Mouse (Mus musculus): ENCODE measurements around the gene 4930426L09Rik.

4930426L09Rik gene

DNA sequence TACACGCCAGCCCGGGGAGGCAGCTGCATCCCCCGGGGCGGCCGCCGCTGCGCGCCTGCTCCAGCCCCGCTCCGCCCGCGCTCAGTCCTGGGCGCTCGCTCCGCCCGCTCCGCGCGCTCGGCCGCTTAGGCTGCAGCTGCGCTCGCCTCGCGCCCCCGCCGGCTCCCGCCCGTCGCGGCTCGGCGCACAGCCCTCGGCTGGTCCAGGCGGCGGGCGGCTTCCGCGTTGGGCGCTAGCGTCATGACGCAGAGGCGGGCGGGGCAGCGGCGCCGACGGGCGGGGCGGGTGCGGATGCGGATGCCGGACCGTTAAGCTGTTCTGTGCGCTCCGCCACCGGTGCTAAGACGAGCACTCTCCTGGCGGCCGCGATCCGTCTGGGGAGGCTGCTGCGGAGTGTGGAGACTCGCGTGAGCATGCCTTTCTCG is at the start of gene 4930426L09Rik, which contains the start of gene Pip4k2a:
Gene 4930426L09Rik, plus strand, starts transcription at position 290 of the 425 bp plus-strand sequence.
Gene Pip4k2a, minus strand, starts transcription at position 73 of the 425 bp plus-strand sequence.
- DNase-seq, result peak; percentile 95

DNA sequence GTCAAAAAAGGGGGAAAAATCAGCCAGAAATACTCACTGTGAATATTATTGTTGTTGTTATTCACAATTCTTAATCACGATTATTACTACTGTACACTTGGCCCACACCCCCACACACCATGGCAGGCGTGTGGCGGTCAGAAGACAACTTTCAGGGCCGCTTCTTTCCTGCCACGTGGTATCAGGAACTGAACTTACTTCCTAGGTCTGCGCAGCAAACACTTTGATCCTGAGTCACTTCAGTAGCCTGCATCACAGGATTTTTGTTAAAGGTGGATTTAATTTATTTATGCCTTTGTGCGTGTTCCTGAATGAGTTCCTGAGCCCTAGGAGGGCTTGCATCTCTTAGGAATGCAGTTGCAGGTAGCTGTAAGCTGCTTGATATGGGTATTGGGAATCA is 49.4 kb upstream of the 4930426L09Rik start:
- peak; percentile 29 for DNase-seq

DNA sequence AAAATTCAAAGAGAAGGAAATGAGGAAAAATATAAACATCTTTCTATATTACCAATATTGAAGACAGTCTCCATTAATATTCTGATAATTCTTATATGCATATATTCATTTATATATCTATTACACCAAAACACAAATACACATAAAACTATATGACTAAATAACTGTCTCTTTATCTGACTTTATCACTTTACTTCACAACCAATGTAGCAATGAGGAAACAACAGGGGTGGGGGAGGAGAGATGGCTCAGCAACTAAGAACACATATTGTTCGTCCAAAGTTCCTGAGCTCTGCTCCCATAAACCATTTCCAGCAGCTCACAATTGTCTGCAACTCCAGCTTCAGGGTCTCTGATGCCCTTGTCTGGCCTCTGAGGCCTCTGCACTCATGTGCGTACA is 47.4 kb upstream of the 4930426L09Rik start:
- DNase-seq, result no peak

DNA sequence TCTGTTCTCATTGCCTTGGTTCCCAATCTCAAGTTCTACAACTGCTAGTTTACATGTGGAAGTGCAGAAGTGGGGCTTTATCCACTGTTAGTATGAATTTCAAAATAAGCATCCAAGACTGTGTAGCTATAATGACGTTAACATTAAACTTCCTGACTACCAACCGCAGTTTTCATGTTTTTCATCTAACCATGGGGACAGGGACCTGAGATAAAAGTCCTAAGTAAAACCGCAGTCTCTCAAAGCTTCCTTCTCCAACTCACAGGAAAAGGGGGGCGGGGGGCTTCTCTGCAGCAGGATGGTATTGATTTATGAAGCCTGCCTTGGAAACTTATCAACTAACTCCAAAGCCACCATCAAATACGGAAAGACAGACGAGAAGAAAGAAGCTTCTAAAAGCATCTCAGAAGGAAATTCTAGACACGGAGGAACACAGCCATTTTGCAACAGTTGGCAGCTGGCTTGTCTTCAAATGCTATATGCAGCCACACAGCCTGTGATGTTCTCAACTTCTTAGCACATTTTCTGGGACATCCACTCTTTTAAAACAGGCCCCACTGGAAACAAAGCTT is 46.0 kb upstream of the 4930426L09Rik start:
- peak; percentile 49 for DNase-seq

DNA sequence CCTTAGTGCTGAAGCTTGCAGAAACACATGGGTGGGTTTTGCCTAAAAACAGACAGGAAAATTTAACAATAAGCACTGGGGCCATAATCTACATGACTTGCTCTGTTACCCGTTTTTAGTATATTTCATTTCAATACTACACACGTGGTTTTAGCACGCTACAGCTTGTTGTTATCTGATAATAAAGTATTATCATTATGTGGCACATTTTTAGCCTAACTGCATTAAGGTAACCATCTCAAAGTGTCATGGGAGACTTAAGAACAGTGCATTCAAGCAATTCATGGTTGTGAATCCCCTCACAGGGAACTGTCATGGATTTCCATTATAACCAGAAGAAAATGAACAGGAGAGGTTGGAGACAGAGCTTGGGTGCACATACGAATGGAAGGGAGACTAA is 43.7 kb upstream of the 4930426L09Rik start:
- no peak for DNase-seq

DNA sequence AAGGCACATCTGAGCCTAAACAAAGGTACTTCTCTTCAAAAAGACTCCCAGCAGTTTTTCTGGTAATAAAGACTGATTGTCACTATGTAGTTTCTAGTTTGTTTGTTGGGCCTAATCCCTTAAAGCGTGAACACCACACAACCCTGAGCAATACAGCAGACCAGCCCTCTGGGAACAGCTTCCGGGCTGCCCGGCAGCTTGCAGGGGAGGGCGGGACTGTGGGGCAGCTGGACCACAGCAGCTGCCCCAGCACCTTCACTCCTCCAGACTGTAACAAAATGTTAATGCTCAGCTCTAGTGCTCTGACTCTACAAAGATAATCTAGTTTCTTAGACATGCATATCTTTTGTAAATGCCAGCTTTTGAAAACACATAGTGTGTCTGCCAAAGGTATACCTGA is 43.1 kb upstream of the 4930426L09Rik start:
- DNase-seq, result no peak

DNA sequence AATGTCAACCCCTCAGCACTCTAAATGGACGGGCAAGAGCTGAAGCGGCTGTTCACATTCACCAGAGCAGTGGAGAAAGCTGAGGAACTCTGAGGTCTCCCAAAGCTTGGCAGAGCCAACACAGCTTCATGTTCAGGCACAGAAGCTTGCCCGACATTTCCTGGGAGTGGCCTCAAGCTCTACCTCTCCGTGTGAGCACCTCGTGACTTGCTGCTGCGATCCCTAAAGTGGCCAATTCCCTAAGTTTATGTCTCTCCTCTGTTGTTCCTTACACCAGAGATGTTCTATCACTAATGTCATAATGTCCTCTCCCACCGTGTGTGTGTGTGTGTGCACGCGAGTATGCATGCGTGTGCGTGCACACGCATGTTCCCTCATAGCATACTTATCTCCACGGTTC is 42.5 kb upstream of the 4930426L09Rik start:
- DNase-seq, result no peak

DNA sequence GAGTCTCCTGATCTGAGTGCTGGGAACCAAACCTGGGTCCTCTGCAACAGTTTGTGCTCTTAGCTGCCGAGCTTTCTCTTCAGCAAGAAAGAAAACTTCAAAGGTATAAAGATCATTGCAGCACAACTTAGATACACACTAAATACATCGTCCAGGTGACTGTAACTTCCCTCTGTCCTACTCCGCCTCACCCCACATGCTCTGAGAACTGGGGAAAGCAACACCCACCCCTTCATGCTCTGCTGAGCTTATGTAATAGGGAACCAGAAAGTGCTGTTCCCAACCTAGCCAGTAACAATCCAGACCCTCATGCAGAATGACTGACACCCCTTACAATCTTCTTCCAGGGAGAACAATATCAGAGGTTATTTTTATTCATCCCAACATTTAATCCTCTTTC is 41.7 kb upstream of the 4930426L09Rik start:
- no peak for DNase-seq

DNA sequence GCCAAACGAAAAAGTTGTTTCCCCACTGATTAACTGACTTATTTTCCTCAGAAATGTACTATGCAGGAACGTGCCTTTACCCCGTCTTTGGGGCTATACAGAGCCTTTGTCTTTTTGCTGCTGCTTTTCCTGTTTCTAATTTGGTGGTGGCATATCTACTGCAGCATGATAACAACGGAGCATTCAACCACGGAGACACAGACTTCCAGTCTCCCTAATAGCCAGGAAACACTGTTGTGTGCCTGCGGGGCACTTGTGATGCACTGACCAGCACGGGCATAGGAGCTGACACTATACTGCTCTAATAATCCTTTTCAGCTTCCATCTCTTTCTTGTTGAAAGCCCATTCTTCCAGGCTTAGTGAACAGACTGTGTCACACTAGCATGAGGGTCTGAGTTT is 41.2 kb upstream of the 4930426L09Rik start:
- no peak for DNase-seq

DNA sequence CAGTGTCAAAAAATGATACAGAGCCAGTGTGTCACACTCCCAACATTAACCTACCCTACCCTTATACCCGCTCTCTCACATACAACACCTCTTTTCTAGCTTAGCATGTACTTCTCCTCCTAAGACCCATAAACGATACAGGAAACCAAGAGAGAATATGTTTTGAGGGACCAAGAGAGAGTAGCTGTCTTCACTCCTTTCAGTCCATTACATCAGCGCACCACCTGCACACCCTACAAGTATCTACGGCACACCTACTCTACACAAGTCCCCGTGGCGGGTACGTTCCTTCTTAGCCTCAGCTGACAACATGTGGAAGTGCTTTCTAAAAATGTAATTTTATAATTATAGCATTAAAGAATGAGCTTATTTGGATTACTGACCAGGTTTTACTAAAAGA is 40.7 kb upstream of the 4930426L09Rik start:
- no peak for DNase-seq

DNA sequence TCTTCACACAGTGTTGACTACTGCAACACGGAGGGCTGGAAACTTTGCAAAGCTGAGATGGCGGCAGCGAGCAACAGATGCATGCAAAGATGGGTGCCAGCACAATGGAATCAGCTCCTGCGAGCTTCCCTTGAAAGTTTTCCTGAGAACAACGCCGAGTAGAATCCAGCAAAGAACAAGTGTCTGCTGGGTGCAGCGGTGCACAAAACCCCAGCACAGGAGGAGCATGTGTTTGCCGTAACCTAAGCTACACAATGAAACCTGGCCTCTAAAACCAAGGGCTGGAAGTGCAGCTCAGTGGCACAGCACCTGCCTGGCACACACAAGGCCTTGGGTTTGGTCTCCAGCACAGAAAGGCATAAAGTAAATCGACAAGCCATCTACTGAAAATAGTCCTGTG is 40.1 kb upstream of the 4930426L09Rik start:
- no peak for DNase-seq

DNA sequence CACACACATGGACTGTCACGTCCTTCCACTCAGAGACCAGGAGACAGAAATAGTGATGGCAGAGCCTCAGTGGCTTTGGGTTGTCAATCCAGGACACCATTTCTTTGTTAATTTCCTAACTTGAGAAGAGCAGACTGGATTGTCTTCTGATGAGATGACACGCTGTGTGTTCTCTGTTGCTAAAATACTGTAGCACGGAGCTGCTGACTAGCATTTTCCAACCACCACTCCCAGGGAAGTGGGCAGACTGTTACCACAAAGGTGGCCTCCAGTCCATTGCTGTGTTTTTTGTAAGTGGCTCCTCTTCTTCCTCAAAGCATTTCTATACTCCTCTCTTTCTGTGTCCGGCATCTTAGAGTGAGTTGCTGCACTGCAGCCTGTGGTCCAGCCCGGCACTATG is 39.6 kb upstream of the 4930426L09Rik start:
- no peak for DNase-seq

DNA sequence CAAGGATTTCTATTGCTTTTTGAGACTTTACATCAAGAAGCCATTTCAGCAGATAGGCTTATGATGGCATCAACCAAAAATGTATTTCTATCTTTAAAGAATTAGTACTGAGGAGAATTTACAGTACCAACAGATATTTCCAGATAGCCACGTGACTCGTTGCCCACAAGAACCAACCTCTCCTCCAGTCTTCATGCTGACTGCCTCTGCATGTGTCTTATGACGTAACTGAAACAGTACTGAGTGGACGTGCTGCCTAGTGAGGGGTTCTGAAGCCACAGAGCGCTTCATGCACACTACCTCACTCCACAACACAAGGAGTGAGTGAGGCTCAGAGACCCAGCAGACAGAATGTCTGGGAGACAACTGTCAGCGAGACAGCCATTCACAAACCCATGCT is 39.1 kb upstream of the 4930426L09Rik start:
- DNase-seq, result no peak

DNA sequence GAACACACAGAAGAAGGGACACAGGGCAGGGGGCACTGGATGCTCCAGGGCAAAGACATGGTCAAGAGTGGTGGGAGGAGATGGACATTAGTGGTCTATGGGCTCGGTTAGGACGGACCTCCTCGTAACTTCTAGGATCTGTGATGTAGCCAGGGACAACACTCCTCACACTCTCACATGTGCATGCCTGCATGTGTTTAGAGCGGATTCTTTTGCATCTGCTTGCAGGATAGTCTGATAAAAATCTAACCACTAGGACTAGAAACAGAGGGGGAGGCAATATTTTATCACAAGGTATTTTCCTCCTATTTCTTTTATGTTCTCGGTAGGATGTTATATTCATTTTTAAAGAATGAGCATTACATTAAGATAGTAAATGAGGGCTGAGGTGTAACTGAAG is 38.6 kb upstream of the 4930426L09Rik start:
- no peak for DNase-seq

DNA sequence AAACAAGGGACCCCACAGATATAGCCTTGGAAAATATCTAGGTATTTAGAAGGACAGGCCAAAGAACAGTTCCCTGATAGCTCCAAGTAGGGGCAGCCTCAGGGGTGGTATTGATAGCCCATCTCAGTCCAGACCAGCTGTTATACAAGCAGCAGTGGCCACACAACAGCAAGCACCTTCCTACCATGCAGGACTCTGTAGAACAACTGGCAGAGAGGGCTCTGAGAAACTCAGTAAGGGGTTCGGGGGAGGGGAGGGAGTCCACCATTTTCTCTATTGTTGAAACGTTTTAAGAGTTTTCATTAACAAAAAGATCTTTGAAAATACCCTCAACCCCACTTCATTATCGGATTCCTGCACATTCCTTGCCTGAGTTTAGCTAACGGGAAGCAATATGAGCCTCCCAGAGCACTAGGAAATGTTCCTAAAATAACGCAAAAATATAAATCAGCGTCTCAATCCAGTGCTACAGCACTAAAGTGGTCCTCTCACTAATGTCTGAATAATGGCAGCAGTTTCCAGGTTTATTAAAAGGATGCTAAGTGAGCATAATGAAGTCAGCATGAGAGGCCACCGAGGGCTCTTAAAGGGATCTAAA is 37.7 kb upstream of the 4930426L09Rik start:
- no peak for DNase-seq

DNA sequence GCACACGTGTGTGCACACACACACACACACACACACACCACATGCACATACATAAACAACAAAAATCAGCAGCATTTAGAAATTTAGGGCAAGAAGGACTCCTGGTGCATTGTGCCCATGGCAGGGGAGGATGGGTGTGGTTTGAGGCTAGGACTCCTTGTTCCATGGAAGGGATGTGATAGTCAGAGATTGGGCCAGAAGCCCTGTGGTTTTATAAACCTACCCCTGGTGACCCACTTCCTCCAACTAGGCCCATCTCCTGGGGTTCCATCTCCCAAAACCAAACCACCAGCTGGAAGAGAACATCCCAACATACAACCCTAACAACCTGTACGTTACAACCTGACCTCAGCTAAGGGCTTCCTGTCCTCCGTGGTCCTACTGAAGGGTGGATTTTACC is 35.6 kb upstream of the 4930426L09Rik start:
- no peak for DNase-seq

DNA sequence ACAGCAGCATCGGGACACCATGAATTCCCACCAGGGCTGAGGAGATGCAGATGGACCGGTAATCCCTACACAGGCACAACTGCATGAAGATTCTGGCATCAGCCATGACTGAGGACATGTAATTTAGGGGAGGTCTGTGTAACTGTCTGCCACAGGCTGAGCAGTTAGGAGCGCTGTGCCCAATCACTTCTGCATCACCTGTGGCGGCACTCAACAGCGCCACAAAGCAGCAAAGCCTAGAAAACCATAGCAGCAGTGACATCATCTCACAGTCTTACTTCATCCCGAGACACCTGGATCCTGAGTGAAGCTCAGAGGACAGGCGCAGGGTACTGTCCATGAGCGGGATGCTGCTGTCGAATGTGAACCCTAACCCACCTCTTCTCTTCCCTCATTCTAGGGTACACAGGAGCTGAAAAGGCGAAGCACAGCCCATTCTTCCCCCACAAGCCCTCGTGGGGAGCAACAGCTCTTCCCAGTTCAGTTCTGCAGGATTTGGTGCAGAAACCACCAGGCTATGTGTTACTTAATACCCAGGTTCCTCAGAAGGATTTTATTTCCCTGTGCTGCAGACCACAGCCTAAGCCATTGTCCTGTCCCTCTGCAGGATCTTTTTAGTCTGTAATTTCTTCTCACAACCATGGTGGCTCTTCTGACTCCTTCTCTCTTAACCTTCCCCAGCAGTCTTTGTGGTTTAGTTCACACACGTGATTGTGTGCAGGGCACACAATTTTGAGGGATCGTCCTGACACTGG is 34.7 kb upstream of the 4930426L09Rik start:
- DNase-seq, result no peak

DNA sequence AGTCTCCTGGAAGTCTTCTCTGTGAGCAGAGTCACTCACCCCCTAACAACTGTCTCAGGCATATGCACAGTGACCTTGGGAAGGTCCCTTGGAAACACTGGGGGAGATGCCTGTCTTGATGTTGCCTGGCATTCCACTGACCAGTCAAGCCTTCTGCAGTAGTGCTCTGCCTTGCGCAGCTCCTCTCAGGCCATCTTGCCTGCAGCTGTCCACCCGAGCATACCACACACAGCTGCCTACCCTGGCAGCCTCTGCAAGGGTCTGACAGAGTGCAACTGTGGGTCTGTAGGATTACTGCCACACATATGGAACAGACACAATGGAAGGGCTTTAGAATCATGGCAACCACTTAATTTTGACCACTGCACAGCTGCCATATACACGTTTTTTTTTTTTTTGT is 33.0 kb upstream of the 4930426L09Rik start:
- DNase-seq, result no peak

DNA sequence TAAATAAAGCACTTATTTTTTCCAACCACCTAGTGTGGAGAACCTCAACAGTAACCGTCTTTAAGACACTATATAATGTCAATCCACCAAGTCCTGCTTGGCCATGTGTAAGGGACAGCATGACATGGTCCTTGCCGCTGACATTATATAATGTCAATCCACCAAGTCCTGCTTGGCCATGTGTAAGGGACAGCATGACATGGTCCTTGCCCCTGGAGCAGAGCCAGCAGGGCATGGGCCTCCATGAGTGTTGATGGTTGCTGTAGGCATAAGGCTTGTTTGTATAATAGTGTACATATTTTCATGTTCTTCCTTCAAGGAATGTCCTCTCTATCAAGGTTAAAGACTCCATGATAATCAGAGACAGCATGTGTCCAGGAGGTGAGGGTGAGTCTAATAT is 32.2 kb upstream of the 4930426L09Rik start:
- DNase-seq, result no peak

DNA sequence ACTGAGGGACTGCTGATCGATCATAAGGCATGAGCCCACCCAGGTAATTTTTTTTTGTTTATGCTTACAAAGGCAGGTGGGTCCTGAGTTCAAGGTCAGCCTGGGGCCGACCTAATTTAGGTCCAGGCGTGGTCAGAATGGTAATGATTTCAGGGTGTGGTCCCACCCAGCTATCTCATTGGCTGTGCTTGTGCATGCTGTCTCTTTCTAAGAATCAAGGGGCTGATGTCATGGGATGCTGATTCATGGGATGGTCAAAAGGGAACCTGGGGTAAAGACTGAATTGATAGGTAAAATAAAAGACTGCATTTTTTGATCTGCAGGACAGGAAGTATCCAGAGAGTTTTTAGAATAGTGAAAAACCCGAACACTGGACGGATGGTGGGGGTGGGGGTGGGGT is 31.6 kb upstream of the 4930426L09Rik start:
- DNase-seq, result no peak

DNA sequence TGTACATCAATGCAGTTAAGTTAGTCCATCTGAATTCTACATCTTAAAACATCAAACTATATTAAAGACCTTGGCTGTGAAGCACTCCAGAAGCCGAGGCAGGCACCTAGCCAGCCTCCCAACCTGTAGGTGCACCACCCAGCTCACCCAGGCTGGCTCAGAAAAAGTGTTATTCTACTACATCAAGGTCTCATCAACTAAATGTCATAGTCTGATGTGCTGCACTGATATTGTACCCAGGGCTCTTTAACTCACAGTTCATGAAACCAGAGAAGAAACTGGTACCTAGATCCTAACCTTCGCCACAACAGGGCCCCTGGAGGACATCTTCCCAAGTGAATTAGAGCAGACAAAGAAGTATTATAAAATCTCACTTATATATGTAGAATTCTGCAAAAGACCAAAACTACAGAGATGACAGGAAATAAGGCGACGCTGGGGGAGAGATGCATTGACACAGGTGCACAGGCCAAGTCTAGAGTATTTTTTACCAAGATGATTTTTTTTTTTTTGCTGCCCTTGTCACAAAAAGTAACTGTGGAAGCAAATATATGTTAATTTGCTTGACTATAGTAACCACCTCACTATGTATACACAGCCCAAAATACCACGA is 30.6 kb upstream of the 4930426L09Rik start:
- DNase-seq, result no peak

DNA sequence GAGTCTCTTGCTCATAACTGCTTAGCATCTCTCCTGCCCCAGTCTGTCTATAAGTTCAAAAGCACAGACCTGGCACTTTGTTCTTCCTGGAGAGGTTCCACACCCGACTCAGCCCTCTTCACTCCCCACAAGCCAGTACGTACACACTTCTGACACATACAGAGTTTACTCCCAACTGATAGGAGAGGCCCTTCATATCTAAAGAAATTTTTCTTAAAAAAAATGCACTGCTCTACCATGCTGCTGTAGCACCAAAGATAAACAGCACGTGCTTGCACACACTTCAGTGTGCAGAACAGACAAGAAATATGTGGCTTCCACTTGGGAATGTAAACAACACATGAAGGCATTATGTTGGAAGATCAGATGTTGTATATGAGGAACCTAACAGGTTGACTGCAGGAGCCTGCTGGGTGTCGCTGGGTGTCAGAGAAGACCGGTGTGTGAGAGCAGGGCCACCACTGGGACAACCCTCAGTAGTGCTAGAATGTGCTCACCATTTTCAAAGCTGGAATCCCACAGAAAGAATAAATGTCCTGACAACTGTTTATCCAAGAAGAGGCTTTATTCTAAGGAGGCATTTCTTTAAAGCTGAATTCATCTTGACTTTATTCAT is 29.0 kb upstream of the 4930426L09Rik start:
- no peak for DNase-seq

DNA sequence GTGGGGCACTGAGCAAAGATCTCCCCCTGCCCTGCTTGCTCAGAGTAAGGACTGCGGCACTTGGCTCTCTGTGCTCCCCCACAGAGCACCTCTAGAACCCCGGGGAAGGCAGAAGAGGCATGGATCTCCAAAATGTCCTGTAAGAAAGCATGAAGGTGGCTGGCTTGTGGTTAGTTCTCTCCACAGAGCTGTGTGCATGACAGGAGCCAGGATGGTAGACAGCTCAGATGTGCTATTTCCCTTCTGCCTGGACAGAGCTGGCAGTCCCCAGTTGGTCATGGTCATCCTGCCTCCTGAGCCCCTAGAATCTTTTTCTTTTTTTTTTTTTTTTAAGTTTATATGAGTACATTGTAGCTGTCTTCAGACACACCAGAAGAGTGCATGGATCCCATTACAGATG is 27.7 kb upstream of the 4930426L09Rik start:
- no peak for DNase-seq
